Mouse (Mus musculus): ENCODE measurements at regions not wholly inside any gene's neighbourhood (a gene's known extent, or its start where the extent isn't known, plus 50 kb on each side); places are given as distances from the start of the nearest gene placed in this dataset.

DNA sequence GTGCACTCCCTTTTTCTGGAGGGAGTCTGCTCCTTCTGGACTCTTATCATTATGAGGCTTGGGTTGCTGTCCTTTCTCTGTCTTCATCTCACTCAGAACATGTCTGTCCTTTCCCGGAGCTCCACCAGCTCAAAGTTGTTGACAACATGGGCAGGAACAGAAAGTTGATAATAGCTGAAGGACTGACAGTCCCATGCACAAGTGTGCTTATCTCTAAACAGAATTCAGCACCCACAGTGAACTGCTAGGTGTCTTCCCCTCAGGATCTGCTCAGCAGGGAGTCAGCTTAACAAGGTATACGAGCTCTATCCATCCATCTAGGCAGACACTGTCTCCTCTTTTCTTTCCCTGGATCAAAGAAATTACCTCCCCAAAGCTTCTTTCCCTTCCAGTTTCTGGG, 89.2 kb upstream of the Rab11fip2 start:
- DNase-seq (ENCODE audit: low spot score in 2 of 2) = no peak

DNA sequence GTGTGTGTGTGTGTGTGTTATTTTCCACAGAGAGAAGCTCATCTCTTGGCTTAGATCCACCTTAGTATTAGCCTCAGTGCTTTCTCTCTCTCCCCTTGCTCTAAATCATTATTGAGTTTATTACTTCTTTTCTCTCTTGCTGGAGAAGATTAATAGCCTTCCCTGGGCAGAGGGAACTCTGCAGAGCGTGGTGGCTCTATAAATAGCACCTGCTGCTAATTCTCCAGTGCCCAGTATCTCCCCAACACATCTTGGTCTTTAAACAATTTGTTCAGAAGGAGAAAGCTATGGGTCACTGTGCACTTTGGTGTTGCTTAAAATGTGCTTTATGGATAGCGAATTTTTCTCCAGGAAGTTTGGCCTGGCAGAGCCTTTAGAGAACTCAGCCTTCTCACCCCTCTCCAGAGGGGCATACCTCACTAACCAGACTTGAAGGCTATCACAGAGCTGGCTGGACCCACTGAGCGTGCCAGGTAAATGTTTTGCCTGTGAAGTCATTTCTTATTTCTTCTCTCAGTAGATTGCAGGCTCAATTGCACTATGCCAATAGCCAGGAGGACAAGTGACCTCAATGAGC, 86.8 kb upstream of the Rab11fip2 start:
- no peak for DNase-seq (ENCODE audit: low spot score in 2 of 2)

DNA sequence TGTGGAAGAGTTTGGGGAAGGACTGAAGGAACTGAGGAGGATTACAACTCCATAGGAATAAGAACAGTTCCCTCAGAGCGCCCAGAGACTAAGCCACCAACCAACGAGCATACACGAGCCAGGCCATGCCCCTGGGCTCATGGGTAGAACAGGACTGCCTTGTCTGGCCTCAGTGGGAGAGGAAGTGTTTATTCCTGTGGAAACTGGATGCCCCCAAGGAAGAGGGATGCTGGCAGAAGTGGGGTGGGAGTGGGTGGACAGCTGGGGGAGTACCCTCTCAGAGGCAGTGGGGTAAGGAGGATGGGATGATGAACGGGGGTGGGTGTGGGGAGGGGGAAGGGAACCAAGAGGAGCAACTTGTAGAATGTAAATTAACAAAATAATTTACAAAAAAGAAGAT, 86.3 kb upstream of the Rab11fip2 start:
- no peak for DNase-seq (ENCODE audit: low spot score in 2 of 2)

DNA sequence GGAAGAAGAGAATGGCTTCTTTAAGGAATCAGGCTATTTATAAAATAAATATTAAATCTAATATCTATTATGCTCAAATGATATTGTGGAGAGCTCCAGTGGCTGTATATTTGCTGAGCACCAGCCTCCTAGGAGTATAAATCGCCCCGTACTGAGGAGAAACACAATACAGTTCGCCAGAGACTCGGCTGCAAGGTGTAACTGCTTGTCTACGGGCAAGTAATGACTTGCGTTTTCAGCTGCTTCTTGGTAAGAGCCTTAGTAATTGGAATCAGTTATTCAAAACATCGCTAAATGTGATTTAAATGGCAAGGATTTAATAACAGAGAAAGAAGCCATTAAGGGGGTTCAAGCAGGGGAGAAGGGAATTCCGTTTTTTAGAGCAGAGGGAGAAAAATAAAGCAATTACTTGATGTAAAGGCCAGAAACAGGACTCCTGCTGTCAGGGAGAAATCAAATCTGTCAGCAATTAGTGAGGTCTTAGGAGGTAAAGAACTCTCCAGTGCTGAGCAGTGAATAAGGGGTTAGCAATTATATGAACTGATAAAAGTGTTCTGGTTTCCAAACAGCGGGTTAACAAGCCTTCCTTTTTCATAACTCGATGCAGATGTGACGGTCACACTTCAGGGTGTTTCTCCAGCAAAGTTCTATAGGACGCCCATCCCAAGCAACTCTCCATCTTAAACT, 72.3 kb upstream of the Rab11fip2 start:
- no peak for DNase-seq (ENCODE audit: low spot score in 2 of 2)

DNA sequence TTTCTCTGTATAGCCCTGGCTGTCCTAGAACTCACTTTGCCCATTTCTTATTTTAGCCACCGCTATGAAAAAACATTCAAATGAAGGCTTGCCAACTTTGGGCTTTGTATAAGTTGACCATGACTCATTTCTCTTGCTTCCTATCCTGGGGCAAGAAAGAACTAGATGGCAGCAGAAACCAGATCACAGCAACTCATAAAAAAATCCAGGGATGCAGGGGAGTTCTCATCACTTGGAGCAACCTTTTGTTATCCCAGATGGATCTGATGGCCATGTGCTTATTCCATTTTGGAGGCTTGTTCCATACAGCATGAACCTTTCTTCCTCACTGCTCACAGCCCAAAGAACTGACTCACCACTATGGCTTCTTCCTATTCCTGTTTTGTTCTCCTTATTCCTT, 52.1 kb upstream of the Rab11fip2 start:
- no peak for DNase-seq (ENCODE audit: low spot score in 2 of 2)
